Mouse (Mus musculus) erythroblast, embryonic 14.5 days (primary cell): ENCODE results near the gene Erv3. TPM values are rescaled to one million over a fixed set of nuclear protein-coding genes. Genes with fewer than 3 reads are reported as not detected.
A peak's percentile ranks its signal among the peaks of the same experiment; 100 is the strongest.

Source experiments
- H3K27me3 ChIP-seq: 2 replicates; pipeline ENCODE4 v1.6.1; 2012; ENCODE audit warnings: inconsistent platforms; ENCODE audit not compliant: control insufficient read depth
- H3K36me3 ChIP-seq: 2 replicates; pipeline ENCODE4 v1.6.1; 2012; ENCODE audit warnings: mild to moderate bottlenecking, inconsistent platforms; ENCODE audit not compliant: control insufficient read depth
- H3K4me1 ChIP-seq: 2 replicates; pipeline ENCODE4 v1.6.1; 2012; ENCODE audit warnings: inconsistent platforms; ENCODE audit not compliant: control insufficient read depth
- H3K4me3 ChIP-seq: replicated peaks from 2 replicates; pipeline ENCODE3; 2012; ENCODE audit warnings: moderate library complexity, mild to moderate bottlenecking, inconsistent platforms
- H3K9me3 ChIP-seq: 2 replicates; pipeline ENCODE4 v1.6.1; 2012; ENCODE audit warnings: low read length, inconsistent platforms, mixed read lengths; ENCODE audit not compliant: control insufficient read depth
- GATA1 ChIP-seq: IDR thresholded peaks from 2 replicates; pipeline ENCODE4 v1.6.1; 2012; ENCODE audit warnings: low read length, inconsistent platforms, mixed read lengths
- TAL1 ChIP-seq: IDR thresholded peaks from 3 replicates; pipeline ENCODE4 v1.6.1; 2012; ENCODE audit warnings: low read length, inconsistent platforms, mixed read lengths
- polyA plus RNA-seq: library from polyadenylated mRNA; stranded (reverse); fragments of >175 nt; gene quantifications from 2 replicates; pipeline ENCODE4 v1.2.3, GENCODE M21; 2012

Gene Erv3
- polyA plus RNA-seq, 1 experiment: not detected

DNA sequence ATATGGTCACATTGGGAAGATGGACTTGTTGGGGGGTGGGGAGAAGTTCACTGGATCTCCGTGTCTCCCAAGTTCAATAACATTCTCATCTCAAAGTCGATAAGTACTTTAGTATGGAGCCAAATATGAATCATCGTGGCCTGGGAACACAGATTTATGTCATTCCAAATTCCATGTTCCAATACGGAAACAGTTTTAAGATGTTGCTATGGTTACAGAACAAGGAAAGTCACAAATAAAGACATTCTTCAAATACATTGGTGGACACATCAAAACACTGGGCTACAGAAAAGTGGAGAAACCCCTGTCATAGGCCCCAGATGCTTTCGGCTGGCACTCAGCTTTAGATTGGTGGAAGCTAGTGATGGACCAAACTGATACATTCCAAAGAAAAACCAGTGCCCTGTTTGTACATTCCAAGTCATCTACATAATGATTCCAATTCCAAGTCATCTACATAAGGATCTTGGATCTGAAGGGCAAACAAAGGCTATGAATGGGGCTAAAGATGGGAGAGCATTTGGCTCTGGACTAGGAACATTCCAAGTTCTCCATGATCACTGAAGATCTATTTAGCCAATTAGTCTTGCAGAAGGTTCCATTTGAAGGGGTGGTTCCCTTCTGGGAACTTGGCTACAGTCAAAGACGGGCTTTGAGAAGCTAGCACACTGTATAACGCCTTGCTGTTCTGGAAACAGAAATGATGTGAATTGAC lies 17.2 kb upstream of the Erv3 start:
- no peak for TF ChIP-seq TAL1
- Histone ChIP-seq H3K27me3 (peaks cover 24% of the 10 kb centered on the region), H3K4me3 (no peak overlapping the region), H3K9me3 (peaks cover 4% of the 10 kb centered on the region), H3K4me1 (no peaks in the 10 kb centered on the region), H3K36me3 (no peaks in the 10 kb centered on the region)

- peaks cover 21% of the 10 kb centered on the region for H3K27me3 ChIP-seq
- no peak overlapping the region for H3K4me3 ChIP-seq
- peaks cover 5% of the 10 kb centered on the region for H3K9me3 ChIP-seq
- no peaks in the 10 kb centered on the region for H3K36me3 ChIP-seq
- no peak for TF ChIP-seq TAL1
- no peak for TF ChIP-seq GATA1
- no peaks in the 10 kb centered on the region; the same call in 1 of the 2 replicates for H3K4me1 ChIP-seq
These were observed 13.8 kb upstream of the Erv3 start for GRCm38 (mm10) chr2:131873376-131873775.

GRCm38 (mm10) chr2:131868983-131869382 lies 9.4 kb upstream of the Erv3 start:
- peaks cover 12% of the 10 kb centered on the region for H3K27me3 ChIP-seq
- H3K9me3 ChIP-seq: peaks cover 5% of the 10 kb centered on the region
- H3K4me3 ChIP-seq: no peak overlapping the region
- no peak for TF ChIP-seq TAL1
- no peak for TF ChIP-seq GATA1
- peaks cover 23% of the 10 kb centered on the region for H3K4me1 ChIP-seq
- H3K36me3 ChIP-seq: no peaks in the 10 kb centered on the region

DNA sequence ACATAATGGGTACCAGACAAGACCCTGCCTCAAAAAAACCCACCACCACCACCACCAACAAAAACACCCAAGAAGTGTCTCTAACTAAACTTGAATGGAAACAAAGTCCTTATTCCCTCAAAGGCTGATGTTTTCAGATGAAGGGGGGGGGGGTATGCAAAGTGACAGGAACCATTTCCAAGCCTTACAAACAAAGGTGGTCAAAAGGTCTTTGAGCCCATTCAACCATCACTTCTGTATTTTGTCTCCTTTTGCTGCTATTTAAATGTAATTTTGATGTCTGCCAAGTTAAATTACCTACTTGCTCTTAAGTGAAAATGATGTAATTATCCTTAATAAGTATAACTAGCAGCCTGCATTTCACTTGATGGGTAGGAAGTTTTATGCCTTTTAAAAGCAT lies 7.1 kb upstream of the Erv3 start:
- TF ChIP-seq GATA1: no peak
- TF ChIP-seq TAL1: no peak
- Histone ChIP-seq H3K27me3 (peaks cover 7% of the 10 kb centered on the region), H3K9me3 (peaks cover under 1% of the 10 kb centered on the region), H3K4me1 (peaks cover 37% of the 10 kb centered on the region), H3K4me3 (no peak overlapping the region), H3K36me3 (no peaks in the 10 kb centered on the region)

DNA sequence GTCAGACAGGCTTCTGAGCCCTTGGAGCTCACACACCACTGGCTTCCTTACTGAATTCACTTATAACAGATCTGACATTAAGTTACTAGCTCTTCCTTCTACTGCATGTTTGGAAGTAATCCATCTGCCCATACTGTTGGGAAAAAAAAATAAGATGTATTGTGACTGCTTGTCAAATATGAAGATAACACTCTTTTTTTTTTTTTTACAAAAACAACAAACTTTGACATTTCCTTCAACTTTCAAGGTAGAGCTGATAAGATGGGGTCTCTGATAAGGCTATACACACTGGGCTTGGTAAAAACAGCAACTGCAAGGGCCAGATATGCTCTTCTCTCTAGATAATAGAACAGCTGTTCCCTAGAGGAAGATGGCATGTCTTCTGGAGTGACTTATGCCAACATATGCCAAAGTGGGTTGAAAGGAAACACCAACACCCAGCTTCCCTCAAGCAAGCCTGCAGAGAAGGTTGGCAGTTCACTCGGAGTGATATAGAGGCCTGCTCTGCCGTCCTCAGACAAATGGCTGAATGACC lies 4.8 kb upstream of the Erv3 start:
- peaks cover 39% of the 10 kb centered on the region for H3K4me1 ChIP-seq
- H3K36me3 ChIP-seq: no peaks in the 10 kb centered on the region
- TF ChIP-seq TAL1 (peak; percentile 42; the same call in 2 of the 3 replicates), GATA1 (peak; percentile 73)
- no peaks in the 10 kb centered on the region for H3K9me3 ChIP-seq
- H3K27me3 ChIP-seq: peaks cover 7% of the 10 kb centered on the region
- no peak overlapping the region for H3K4me3 ChIP-seq

DNA sequence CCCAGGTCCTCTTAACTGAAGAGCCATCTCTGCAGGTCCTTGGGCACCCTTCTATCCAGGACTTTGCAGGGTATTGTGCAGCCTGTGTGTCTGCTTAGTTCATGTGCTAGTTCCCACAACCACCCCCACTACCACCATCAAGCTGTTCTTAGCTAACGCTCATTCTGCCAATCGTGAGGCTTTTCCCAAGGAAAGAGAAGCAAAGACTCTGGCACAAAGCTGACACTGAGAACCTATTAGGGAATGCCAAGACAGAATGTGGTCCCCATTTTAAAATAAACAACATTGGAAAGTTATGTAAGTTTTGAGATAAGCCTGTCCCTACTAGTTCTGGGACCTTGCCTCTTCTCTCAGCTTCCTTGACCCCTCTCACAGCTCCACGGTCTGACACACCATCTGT lies 3.9 kb upstream of the Erv3 start:
- TF ChIP-seq TAL1 (no peak), GATA1 (no peak)
- peaks cover 41% of the 10 kb centered on the region for H3K4me1 ChIP-seq
- H3K9me3 ChIP-seq: no peaks in the 10 kb centered on the region
- H3K4me3 ChIP-seq: no peak overlapping the region
- no peaks in the 10 kb centered on the region for H3K36me3 ChIP-seq
- peaks cover 11% of the 10 kb centered on the region for H3K27me3 ChIP-seq

DNA sequence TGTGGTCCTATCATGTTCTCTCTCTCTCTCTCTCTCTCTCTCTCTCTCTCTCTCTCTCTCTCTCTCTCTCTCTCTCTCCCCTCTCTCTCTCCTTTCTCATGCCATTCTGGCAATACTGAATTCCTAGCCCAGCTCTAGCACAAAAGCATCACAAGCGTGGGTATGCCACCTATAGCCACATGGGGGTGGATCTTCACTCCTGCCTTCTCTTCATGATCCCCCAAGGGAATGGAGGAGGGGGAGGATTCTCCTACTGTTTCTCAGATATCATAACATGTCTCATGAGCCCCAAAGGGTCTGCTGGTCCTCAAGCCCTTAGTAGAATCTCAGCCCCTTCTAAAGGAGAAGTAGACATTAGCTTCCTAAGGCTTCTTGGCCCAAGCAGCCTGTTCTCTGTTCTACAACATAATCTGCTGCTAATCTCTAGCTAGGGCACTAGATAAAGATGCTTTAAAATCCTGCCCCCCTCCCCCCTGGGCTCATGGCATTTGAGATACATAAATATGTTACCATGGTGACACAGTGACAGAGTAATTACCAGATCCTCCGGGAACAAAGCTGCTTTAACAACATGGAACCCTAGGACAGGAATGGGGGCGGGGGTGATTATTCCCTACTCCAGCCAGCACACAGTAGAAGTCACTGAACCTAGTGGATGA lies 3.2 kb upstream of the Erv3 start:
- H3K4me3 ChIP-seq: no peak overlapping the region
- TF ChIP-seq TAL1 (no peak), GATA1 (no peak)
- no peaks in the 10 kb centered on the region for H3K36me3 ChIP-seq
- peaks cover 13% of the 10 kb centered on the region for H3K27me3 ChIP-seq
- H3K9me3 ChIP-seq: no peaks in the 10 kb centered on the region
- peaks cover 45% of the 10 kb centered on the region for H3K4me1 ChIP-seq

DNA sequence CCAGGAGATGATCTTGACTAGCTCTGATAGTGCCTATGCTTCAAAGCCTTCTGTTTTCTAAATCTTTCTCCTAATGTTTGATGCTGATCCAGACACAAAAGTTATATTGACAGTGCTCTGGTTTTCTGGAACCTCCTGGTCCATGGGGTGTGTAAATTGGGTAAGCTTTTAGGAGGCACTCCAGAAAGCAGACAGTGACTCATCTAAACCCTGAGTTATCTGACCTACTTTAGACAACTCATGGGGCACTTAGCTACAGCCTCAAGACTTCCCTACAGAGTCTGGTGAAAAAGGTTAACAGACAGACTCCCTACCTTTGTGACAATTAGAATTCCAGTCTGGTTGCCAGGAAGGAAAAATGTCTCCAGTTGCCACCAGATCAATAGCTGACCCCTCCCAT lies 1.7 kb downstream of the Erv3 start:
- no peak for TF ChIP-seq GATA1
- no peak for TF ChIP-seq TAL1
- H3K27me3 ChIP-seq: peaks cover 13% of the 10 kb centered on the region
- H3K36me3 ChIP-seq: no peaks in the 10 kb centered on the region
- H3K4me1 ChIP-seq: peaks cover 37% of the 10 kb centered on the region
- no peak overlapping the region for H3K4me3 ChIP-seq
- no peaks in the 10 kb centered on the region for H3K9me3 ChIP-seq

GRCm38 (mm10) chr2:131853719-131854118 lies 5.8 kb downstream of the Erv3 start:
- Histone ChIP-seq H3K4me1 (peaks cover 72% of the 10 kb centered on the region), H3K36me3 (no peaks in the 10 kb centered on the region), H3K4me3 (no peak overlapping the region), H3K9me3 (no peaks in the 10 kb centered on the region), H3K27me3 (peaks cover 4% of the 10 kb centered on the region)
- TF ChIP-seq TAL1 (no peak), GATA1 (no peak; the same call in 1 of the 2 replicates)
